Mouse (Mus musculus): ENCODE results near the gene Cmss1. TPM values are rescaled to one million over a fixed set of nuclear protein-coding genes. Genes with fewer than 3 reads are reported as not detected.

The Cmss1 gene
- polyA plus RNA-seq, 1 experiment from 2014 or later, result 70.5 TPM

DNA sequence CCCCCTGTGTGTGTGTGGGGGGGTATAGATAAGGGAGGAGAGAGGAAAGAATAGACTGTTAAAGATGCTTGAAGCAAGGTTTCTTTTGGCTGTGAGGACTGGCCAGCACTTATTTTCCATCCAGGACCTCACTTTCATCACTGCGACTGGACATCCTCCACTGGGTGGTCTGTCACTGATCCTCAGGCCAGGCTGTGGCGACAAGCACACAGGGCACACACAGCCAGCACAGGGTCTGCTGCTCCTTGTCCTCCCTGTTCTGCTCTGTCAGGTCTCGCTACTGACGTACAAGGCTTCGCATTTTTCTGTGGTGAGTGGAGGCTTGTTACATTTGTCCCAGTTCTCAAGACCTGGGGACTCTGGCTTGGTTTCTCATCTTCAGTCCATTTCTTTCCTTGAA, 187.3 kb downstream of the Cmss1 start:
- WGBS, result 66% methylated on average over 5 of the region's 5 CpGs
- H3K27me3 ChIP-seq (replicated peaks; ENCODE audit: control insufficient read depth, insufficient read depth, low read length), result no peaks in the 10 kb centered on the region
- ATAC-seq (replicated peaks; ENCODE audit: low FRiP score) (no peak), DNase-seq (ENCODE audit: low spot score) (no peak)
- H3K36me3 ChIP-seq (ENCODE audit: control insufficient read depth, insufficient read depth, low read length), result no peaks in the 10 kb centered on the region
- H3K9me3 ChIP-seq (ENCODE audit: control insufficient read depth, low read length), result no peaks in the 10 kb centered on the region
- no peak overlapping the region for H3K4me2 ChIP-seq
- H3K4me3 ChIP-seq (ENCODE audit: low read depth, low read length), result no peak overlapping the region
- no peak overlapping the region for H3K27ac ChIP-seq (ENCODE audit: low read depth, low read length)
- H3K9ac ChIP-seq (ENCODE audit: low read depth, low read length), result no peak overlapping the region
- H3K4me1 ChIP-seq (replicated peaks; ENCODE audit: control insufficient read depth, insufficient read depth, low read length), result no peaks in the 10 kb centered on the region

- no peaks in the 10 kb centered on the region for H3K4me1 ChIP-seq (replicated peaks; ENCODE audit: control insufficient read depth, insufficient read depth, low read length)
- WGBS, result 72% methylated on average over 1 of the region's 1 CpGs
- DNase-seq (ENCODE audit: low spot score), result no peak
Observed at GRCm38 (mm10) chr16:57417955-57418354, 188.7 kb downstream of the Cmss1 start.

DNA sequence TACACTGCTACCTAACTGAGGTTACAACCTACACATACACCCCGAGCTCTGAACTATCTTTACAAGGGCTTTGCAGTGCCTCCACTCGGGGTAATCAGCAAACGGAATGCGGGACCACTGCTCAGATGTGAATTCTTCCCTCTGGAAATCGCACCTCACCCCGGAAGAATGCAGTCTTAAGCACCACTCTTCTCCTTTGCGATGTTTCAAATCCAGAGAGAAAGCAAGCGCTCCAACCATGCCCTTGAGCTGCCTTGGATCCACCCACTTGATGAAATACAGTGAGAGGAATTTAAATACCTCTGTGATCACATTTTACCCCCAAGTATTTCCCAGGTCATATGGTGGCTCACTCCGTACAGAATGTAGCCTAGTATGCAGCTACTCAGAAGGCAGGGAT, 189.6 kb downstream of the Cmss1 start:
- Histone ChIP-seq H3K27ac (ENCODE audit: low read depth, low read length) (no peak overlapping the region), H3K4me2 (no peak overlapping the region), H3K4me1 (replicated peaks; ENCODE audit: control insufficient read depth, insufficient read depth, low read length) (no peaks in the 10 kb centered on the region)

More at GRCm38 (mm10) chr16:57417955-57418354, 188.7 kb downstream of the Cmss1 start:
- no peak for ATAC-seq (replicated peaks; ENCODE audit: low FRiP score)
- Histone ChIP-seq H3K27ac (ENCODE audit: low read depth, low read length) (no peak overlapping the region), H3K36me3 (ENCODE audit: control insufficient read depth, insufficient read depth, low read length) (no peaks in the 10 kb centered on the region), H3K9ac (ENCODE audit: low read depth, low read length) (no peak overlapping the region), H3K4me3 (ENCODE audit: low read depth, low read length) (no peak overlapping the region), H3K9me3 (ENCODE audit: control insufficient read depth, low read length) (no peaks in the 10 kb centered on the region), H3K4me2 (no peak overlapping the region), H3K27me3 (replicated peaks; ENCODE audit: control insufficient read depth, insufficient read depth, low read length) (no peaks in the 10 kb centered on the region)

GRCm38 (mm10) chr16:57416049-57416448, 190.6 kb downstream of the Cmss1 start:
- 68% methylated on average over 2 of the region's 2 CpGs for WGBS
- DNase-seq (ENCODE audit: low spot score) (no peak), ATAC-seq (replicated peaks; ENCODE audit: low FRiP score) (no peak)
- H3K27me3 ChIP-seq (replicated peaks; ENCODE audit: control insufficient read depth, insufficient read depth, low read length), result no peaks in the 10 kb centered on the region
- H3K9ac ChIP-seq (ENCODE audit: low read depth, low read length), result no peak overlapping the region
- no peak overlapping the region for H3K27ac ChIP-seq (ENCODE audit: low read depth, low read length)
- no peaks in the 10 kb centered on the region for H3K9me3 ChIP-seq (ENCODE audit: control insufficient read depth, low read length)
- H3K4me1 ChIP-seq (replicated peaks; ENCODE audit: control insufficient read depth, insufficient read depth, low read length), result no peaks in the 10 kb centered on the region
- H3K4me3 ChIP-seq (ENCODE audit: low read depth, low read length), result no peak overlapping the region
- H3K36me3 ChIP-seq (ENCODE audit: control insufficient read depth, insufficient read depth, low read length), result no peaks in the 10 kb centered on the region
- H3K4me2 ChIP-seq, result no peak overlapping the region

More for the DNA sequence above, 189.6 kb downstream of the Cmss1 start:
- no peaks in the 10 kb centered on the region for H3K9me3 ChIP-seq (ENCODE audit: control insufficient read depth, low read length)
- H3K27me3 ChIP-seq (replicated peaks; ENCODE audit: control insufficient read depth, insufficient read depth, low read length), result no peaks in the 10 kb centered on the region
- H3K9ac ChIP-seq (ENCODE audit: low read depth, low read length), result no peak overlapping the region
- 72% methylated on average over 9 of the region's 9 CpGs for WGBS
- no peaks in the 10 kb centered on the region for H3K36me3 ChIP-seq (ENCODE audit: control insufficient read depth, insufficient read depth, low read length)
- no peak for ATAC-seq (replicated peaks; ENCODE audit: low FRiP score)
- no peak for DNase-seq (ENCODE audit: low spot score)
- H3K4me3 ChIP-seq (ENCODE audit: low read depth, low read length), result no peak overlapping the region

DNA sequence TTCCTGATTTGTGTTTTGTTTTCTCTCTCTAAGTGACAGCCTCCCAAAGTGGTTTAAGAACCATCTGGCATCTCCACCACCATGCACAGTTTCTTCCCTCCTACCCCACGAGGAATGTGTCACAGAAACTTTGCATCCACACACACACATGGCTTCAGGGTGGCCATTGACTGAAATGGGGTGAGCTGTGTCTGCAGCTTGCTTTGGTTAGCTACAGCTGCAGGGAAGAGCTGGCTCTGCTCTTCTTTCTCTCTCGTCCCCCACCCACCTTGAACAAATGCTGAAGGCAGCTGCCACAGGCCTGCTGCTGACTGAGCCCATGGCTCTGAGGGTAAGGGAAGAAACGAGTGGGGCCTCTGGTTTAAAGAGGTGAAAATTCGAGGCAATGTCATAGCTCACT, 193.9 kb downstream of the Cmss1 start:
- Histone ChIP-seq H3K4me2 (no peak overlapping the region), H3K9me3 (ENCODE audit: control insufficient read depth, low read length) (no peaks in the 10 kb centered on the region), H3K9ac (ENCODE audit: low read depth, low read length) (no peak overlapping the region), H3K4me3 (ENCODE audit: low read depth, low read length) (no peak overlapping the region), H3K27ac (ENCODE audit: low read depth, low read length) (no peak overlapping the region), H3K4me1 (replicated peaks; ENCODE audit: control insufficient read depth, insufficient read depth, low read length) (no peaks in the 10 kb centered on the region), H3K27me3 (replicated peaks; ENCODE audit: control insufficient read depth, insufficient read depth, low read length) (no peaks in the 10 kb centered on the region), H3K36me3 (ENCODE audit: control insufficient read depth, insufficient read depth, low read length) (no peaks in the 10 kb centered on the region)
- ATAC-seq (replicated peaks; ENCODE audit: low FRiP score) (no peak), DNase-seq (ENCODE audit: low spot score) (no peak)
- 50% methylated on average over 4 of the region's 4 CpGs for WGBS

DNA sequence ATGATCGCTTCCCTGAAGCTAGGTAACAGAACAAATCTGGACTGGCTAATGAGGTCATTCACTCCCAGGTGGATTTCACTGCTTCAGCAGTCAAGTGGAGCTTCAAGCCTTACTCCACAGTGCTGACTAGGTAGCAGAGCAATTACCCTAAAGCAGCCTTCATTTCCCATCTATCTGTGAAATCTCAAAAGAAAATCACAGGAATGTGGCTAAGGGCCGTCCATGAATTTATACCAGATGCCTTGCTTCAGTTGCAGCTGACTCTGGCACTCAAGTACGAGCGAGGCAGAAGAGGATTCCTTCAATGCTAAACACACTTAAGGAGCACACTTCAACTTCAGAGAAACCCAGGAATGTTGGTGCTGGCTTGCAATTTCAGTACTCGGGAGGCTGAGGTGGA, 202.8 kb downstream of the Cmss1 start:
- H3K4me3 ChIP-seq (ENCODE audit: low read depth, low read length), result no peak overlapping the region

DNA sequence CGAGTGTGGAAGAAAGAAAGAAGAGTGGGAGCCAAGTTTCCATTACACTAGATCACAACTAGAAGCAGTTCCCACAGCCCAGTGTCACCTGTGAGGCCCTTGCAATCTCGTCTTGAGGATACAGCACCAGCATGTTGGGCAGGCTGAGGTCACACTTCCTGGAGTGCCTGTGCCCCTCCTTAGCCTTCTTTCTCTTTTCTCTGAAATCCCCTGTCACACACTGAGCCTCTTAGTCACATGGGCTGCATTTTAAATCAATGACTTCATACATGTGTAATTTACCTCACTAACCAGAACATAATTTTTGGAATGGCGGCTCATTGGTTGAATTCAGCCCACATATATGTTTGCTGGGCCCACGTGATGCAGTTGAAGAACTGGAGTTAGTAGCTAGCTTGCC, 203.8 kb downstream of the Cmss1 start:
- Histone ChIP-seq H3K4me1 (replicated peaks; ENCODE audit: control insufficient read depth, insufficient read depth, low read length) (no peaks in the 10 kb centered on the region), H3K27ac (ENCODE audit: low read depth, low read length) (no peak overlapping the region), H3K36me3 (ENCODE audit: control insufficient read depth, insufficient read depth, low read length) (no peaks in the 10 kb centered on the region), H3K9me3 (ENCODE audit: control insufficient read depth, low read length) (no peaks in the 10 kb centered on the region), H3K4me2 (no peak overlapping the region), H3K27me3 (replicated peaks; ENCODE audit: control insufficient read depth, insufficient read depth, low read length) (no peaks in the 10 kb centered on the region), H3K4me3 (ENCODE audit: low read depth, low read length) (no peak overlapping the region), H3K9ac (ENCODE audit: low read depth, low read length) (no peak overlapping the region)
- 82% methylated on average over 4 of the region's 4 CpGs for WGBS
- ATAC-seq (replicated peaks; ENCODE audit: low FRiP score) (no peak), DNase-seq (ENCODE audit: low spot score) (peak; percentile 10)

More for the DNA sequence above, 202.8 kb downstream of the Cmss1 start:
- no peak for ATAC-seq (replicated peaks; ENCODE audit: low FRiP score)
- H3K4me1 ChIP-seq (replicated peaks; ENCODE audit: control insufficient read depth, insufficient read depth, low read length), result no peaks in the 10 kb centered on the region
- H3K9me3 ChIP-seq (ENCODE audit: control insufficient read depth, low read length), result no peaks in the 10 kb centered on the region
- no peak for DNase-seq (ENCODE audit: low spot score)
- 82% methylated on average over 5 of the region's 5 CpGs for WGBS
- H3K4me2 ChIP-seq, result no peak overlapping the region
- H3K27me3 ChIP-seq (replicated peaks; ENCODE audit: control insufficient read depth, insufficient read depth, low read length), result no peaks in the 10 kb centered on the region
- H3K27ac ChIP-seq (ENCODE audit: low read depth, low read length), result no peak overlapping the region
- H3K36me3 ChIP-seq (ENCODE audit: control insufficient read depth, insufficient read depth, low read length), result no peaks in the 10 kb centered on the region
- no peak overlapping the region for H3K9ac ChIP-seq (ENCODE audit: low read depth, low read length)

DNA sequence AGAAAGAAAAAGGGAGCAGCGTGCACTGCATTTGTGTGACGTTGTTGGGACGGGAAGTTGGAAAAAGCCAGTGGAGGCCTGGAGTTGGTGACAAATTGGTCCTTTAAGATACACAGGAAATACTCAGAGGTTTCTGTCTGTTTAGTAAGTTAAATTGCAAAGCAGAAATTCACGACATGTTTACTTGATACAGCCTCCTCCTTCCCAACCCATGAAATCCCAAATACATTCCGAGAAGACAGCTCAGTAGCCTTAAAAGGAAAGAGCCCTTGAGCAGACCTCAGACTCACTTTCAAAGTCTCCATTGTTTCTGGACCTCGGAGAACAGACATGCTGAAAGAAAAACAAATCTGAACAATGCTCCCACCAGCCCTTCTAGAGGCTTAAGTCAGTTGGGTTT, 205.0 kb downstream of the Cmss1 start:
- H3K4me3 ChIP-seq (ENCODE audit: low read depth, low read length), result no peak overlapping the region
- no peaks in the 10 kb centered on the region for H3K27me3 ChIP-seq (replicated peaks; ENCODE audit: control insufficient read depth, insufficient read depth, low read length)
- no peak overlapping the region for H3K27ac ChIP-seq (ENCODE audit: low read depth, low read length)
- 59% methylated on average over 6 of the region's 6 CpGs for WGBS
- H3K4me2 ChIP-seq, result no peak overlapping the region
- no peaks in the 10 kb centered on the region for H3K4me1 ChIP-seq (replicated peaks; ENCODE audit: control insufficient read depth, insufficient read depth, low read length)
- H3K9ac ChIP-seq (ENCODE audit: low read depth, low read length), result no peak overlapping the region
- no peaks in the 10 kb centered on the region for H3K9me3 ChIP-seq (ENCODE audit: control insufficient read depth, low read length)
- DNase-seq (ENCODE audit: low spot score), result no peak
- no peak for ATAC-seq (replicated peaks; ENCODE audit: low FRiP score)
- no peaks in the 10 kb centered on the region for H3K36me3 ChIP-seq (ENCODE audit: control insufficient read depth, insufficient read depth, low read length)

GRCm38 (mm10) chr16:57399566-57399965, 207.1 kb downstream of the Cmss1 start:
- Histone ChIP-seq H3K4me2 (no peak overlapping the region), H3K27ac (ENCODE audit: low read depth, low read length) (no peak overlapping the region), H3K9me3 (ENCODE audit: control insufficient read depth, low read length) (no peaks in the 10 kb centered on the region), H3K4me1 (replicated peaks; ENCODE audit: control insufficient read depth, insufficient read depth, low read length) (no peaks in the 10 kb centered on the region), H3K36me3 (ENCODE audit: control insufficient read depth, insufficient read depth, low read length) (no peaks in the 10 kb centered on the region), H3K9ac (ENCODE audit: low read depth, low read length) (no peak overlapping the region), H3K4me3 (ENCODE audit: low read depth, low read length) (no peak overlapping the region), H3K27me3 (replicated peaks; ENCODE audit: control insufficient read depth, insufficient read depth, low read length) (no peaks in the 10 kb centered on the region)
- DNase-seq (ENCODE audit: low spot score) (no peak), ATAC-seq (replicated peaks; ENCODE audit: low FRiP score) (no peak)
- 79% methylated on average over 10 of the region's 10 CpGs for WGBS
